Mouse (Mus musculus) left cerebral cortex, adult 11 months (tissue): ENCODE data around the gene Aicda.
"Not testable (repeated sequence)": the region's sequence is repeated elsewhere in the genome, so short reads cannot be mapped to it uniquely, and the experiment has no call there.

Experiments used
- DNase-seq: peaks from one replicate; pipeline ENCODE4 v3.0.0; 2022; ENCODE audit warnings: low spot score

Aicda gene

DNA sequence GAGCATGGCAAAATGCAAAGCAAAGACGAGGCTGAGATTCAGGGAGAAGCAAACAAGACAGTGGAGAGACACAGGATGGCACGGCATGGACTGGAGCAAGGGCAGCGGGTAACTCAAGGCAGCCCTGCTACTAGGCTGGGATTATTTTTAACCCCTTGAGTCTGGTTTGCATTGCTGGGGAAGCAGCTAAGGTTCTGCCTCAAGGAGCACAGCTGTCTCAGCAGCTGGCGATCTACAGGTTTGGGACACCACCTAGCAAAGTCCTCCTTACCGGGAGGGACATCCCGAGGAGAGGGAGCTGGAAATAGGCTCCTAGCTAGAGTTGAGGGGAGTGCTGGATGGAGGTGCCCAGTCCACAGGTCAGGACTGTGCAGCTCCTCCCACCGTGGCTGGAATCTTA, 1.7 kb downstream of the Aicda start:
- DNase-seq = no peak

DNA sequence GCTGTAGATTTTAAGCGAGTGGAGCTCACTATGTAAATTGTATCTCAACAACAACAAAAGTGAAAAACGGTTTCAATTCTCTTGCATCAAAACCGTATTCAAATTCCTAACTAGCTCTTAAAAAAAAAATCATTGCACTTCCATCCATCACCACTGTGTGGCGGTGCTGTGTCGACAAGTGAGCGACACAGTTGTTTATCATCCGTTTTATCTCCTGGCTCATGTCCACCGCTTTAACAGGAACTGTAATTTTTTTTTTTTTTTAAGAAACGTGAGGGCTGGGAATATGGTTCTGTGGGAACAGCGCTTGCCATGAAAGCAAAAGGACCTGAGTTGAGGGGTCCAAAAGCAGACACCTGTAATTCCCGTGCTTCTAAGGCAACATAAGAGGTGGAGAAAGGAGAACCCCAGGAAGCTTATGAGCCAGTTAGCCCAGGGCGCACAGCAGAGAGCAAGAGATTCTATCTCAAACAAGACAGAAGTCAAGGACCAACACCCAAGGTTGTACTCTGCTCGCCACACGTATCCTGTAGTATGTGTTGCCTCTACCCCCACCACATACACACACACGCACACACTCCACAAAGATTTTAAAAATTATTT, 3.5 kb downstream of the Aicda start:
- DNase-seq = peak; percentile 43

GRCm38 (mm10) chr6:122560427-122560826, 6.8 kb downstream of the Aicda start:
- DNase-seq = peak; percentile 25

- DNase-seq = no peak
Observed at GRCm38 (mm10) chr6:122561005-122561404, 7.4 kb downstream of the Aicda start.

DNA sequence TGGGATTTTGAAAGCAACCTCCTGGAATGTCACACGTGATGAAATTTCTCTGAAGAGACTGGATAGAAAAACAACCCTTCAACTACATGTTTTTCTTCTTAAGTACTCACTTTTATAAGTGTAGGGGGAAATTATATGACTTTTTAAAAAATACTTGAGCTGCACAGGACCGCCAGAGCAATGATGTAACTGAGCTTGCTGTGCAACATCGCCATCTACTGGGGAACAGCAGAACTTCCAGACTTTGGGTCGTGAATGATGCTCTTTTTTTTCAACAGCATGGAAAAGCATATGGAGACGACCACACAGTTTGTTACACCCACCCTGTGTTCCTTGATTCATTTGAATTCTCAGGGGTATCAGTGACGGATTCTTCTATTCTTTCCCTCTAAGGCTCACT, 8.9 kb downstream of the Aicda start:
- peak; percentile 27 for DNase-seq

DNA sequence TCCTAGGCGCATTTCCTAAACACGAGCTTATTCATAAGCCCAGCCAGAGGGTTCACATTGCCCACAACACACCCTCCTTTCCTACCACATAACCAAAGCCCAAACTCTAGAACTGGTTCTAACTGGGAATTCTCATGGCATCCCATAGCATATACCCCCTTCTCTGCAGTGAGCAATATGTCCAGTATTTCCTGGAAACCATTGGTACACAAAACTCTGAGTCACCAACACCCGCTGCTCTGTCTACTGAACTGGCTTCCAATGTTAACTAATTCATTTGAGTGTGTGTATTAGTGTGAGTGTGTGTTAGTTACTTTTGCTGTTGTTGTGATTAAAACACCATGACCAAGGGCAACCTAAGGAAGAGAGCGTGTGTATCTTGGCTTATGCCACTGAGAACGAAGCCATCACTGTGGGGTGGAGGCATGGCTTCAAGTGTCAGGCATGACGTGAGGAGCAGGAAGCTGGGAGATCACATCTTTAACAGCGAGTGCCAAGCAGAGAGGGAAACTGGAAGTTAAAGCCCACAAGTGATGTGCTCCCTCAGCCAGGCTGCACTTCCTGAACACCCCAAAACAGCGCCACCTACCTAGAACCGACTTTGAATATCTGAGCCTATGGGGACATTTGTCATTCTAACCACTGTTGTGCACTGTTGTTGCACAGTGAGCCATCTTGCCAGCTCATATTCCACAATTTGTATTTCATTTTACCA, 11.6 kb downstream of the Aicda start:
- no peak for DNase-seq

DNA sequence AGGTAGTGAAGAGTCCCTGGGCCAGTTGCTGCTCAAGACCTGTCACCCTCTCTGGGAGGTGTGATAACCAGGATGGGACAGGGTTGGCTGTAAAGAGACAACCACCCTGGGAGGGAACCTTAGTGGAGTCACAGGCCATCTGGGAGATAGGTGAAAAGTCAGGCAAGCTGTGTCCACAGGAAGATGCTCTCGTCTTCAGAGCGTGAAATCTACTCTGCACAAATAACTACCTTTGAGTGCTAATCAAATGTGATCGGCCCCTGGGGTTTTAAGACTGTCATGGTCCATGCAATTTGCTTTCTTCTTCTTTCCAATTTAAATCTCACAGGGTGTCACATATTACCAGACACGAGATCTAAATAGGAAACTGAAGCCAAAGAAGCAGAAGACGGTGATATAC, 15.5 kb downstream of the Aicda start:
- DNase-seq = no peak

- DNase-seq = no peak
Observed at GRCm38 (mm10) chr6:122569762-122570161, 16.2 kb downstream of the Aicda start.

DNA sequence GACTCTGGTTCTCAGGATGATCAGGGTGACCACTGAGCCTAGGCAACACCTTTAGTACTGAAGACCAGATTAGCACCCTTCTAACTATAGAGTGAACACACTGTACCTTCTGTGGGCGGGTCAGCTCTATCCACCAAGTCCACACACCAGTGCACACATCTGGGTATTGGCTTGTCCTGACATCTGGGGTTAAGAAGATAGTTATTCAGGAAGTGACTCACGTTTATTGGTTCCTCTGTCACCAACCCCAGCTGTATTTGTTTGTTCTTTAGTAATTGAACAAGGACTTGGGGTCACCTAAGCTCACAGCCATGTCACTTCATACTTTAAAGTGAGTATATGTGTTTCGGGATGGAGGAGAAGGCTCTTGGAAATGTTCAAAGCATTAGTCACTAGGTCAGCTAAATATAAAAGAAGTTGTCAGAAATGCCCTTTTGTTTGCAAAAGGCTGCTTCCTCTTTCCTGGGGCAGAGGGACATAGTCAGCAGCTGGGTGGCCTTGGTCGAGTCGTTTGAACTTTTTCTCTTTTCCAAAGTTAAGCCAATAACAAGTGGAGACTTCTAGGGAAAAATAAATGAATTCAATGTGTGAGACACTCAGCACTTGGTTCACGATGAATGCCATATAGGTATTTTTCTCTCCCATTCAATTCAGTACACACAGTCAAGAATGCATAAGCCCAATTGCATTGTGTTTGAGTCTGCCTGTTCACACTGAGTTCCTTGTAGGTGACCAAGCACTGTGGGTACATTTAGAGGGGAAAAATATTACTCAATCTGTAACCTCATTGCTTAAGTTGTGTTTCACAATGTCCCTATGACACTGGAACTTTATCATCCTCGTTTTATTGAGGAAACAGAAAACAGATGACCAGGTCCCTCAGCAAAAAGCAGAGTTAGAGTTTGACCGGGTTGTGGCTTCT, 17.4 kb downstream of the Aicda start:
- no peak for DNase-seq

DNA sequence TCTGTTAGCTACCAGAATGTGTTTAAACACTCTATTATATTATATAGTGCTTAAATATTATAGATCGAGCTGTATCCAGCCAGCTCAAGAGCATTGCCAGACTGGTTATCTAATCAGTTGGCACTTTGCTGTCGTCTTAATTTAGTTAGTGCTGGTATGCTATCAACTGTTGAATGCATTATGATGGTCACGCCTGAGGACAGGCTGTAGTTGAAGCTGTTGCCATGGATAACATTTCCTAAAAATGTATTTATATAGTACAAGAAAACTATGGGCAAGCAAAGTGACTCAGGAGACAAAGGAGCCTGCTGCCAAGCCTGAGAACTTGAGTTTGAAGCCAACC, 18.0 kb downstream of the Aicda start:
- DNase-seq = no peak

DNA sequence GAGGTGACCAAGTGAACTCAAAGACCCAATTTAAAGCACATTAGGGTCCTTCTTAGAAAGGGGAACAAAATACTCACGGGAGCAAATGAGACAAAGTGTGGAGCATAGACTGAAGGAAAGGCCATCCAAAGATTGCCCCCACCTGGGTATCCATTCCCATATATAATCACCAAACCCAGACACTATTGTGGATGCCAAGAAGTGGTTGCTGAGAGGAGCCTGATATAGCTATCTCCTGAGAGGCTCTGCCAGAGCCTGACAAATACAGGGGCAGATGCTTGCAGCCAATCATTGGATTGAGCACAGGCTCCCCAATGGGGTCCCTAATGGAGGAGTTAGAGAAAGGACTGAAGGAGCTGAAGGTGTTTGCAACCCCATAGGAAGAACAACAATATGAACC, 21.4 kb downstream of the Aicda start:
- not testable (repeated sequence) for DNase-seq

DNA sequence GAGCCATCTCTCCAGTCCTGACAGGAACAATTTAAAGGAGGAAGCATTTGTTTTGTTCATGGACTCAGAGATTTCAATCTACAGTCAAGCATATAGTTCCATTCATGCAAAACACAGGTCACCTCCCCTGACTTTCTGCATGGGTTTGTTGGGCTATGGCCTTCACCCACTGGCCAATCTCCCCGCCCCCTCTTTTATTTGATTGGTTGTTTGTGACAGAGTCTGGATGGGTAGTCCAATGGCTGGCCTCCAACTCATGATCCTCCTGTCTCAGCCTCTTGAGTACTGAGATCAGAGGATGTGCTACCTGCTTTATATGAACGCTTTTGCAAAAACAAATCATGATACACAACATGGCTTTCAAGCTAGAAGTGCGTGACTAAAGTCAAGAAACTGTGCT, 23.4 kb downstream of the Aicda start:
- no peak for DNase-seq

DNA sequence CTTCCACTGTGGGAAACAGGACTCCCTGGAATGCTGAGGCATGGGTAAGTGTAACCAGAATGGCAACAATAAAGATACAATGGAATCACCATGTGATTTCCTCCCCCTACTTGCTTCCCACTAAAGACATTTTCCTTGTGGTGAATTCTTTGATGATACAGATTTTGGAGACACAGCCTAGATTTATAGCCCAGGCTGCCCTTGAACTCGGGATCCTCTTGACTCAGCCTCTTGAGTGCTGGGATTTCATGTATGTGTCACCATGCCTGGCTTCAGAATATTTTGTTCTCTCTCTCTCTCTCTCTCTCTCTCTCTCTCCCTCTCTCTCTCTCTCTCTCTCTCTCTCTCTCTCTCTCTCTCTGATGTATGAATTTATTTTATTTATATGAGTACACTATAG, 25.5 kb downstream of the Aicda start:
- DNase-seq = no peak

- no peak for DNase-seq
Observed at GRCm38 (mm10) chr6:122591027-122591758, 37.6 kb downstream of the Aicda start.

DNA sequence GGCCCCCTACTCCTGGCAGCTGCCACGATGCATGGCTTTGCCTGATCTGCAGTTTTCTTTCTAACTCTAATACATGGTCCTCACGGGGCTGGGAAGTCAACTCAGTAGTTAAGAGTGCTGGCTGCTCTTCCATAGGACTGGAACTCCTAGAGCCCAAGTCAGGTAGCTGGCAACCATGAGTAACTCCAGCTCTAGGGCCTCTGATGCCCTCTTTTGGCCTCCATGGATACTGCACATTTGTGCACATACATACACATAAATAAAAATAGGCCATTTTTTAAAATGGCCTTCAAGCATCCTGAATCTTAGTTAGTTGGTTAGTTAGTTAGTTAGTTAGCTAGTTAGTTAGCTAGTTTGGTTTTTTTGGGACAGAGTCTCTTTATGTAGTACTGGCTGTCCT, 39.3 kb downstream of the Aicda start:
- no peak for DNase-seq

DNA sequence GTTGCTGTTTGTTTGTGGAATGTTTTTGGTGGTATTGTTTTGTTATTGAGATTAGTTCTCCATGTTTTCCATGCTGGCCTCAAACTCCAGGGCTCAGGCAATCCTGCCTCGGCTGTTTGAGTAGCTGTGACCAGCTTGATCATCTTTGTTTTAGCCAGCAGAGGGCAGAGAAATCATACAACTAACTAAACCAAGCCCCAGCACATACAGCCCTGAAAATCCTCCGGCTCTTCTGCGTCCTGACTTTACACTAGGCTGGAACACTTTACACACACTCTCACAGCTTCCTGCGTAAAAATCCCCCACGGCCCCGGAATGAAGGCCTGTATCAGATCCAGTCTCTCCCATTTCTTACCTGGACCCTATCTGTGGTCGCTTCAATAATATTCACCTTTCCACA, 42.0 kb downstream of the Aicda start:
- DNase-seq = no peak

- DNase-seq = no peak
Observed at GRCm38 (mm10) chr6:122596608-122597007, 43.0 kb downstream of the Aicda start.

GRCm38 (mm10) chr6:122598014-122598413, 44.4 kb downstream of the Aicda start:
- DNase-seq = no peak

GRCm38 (mm10) chr6:122598436-122598835, 44.8 kb downstream of the Aicda start:
- no peak for DNase-seq

DNA sequence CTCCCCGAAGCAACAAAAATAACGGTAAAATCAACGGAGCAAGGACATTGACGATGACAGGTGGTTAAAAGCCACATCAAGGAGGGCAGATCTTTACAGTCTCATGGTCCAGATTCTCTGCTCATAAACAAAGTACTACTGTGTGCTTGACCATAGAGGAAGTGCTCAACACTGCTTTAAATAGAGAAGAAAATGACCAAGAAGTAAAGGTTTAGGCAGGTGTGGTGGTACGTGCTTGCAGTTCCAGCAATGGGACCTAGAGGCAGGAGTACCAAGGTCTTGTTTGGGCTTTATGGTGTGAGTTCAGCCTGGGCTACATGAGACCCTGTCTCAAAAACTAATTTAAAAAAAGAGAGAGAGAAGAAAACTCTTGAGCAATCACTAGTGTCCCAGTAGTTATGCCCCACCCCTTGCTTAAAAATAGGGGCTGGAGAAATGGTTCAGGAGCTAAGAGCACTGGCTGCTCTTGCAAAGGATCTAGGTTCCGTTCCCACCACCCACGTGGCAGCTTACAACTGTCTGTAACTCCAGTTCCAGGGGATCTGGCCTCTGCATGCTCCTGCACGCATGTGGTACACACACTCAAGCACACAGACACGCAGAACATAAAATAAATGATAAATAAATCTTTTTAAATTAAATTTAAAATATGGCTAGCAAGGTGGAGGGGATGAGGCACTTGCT, 45.6 kb downstream of the Aicda start:
- DNase-seq = no peak

GRCm38 (mm10) chr6:122600066-122600646, 46.6 kb downstream of the Aicda start:
- no peak for DNase-seq
